In the genomic region with DNA sequence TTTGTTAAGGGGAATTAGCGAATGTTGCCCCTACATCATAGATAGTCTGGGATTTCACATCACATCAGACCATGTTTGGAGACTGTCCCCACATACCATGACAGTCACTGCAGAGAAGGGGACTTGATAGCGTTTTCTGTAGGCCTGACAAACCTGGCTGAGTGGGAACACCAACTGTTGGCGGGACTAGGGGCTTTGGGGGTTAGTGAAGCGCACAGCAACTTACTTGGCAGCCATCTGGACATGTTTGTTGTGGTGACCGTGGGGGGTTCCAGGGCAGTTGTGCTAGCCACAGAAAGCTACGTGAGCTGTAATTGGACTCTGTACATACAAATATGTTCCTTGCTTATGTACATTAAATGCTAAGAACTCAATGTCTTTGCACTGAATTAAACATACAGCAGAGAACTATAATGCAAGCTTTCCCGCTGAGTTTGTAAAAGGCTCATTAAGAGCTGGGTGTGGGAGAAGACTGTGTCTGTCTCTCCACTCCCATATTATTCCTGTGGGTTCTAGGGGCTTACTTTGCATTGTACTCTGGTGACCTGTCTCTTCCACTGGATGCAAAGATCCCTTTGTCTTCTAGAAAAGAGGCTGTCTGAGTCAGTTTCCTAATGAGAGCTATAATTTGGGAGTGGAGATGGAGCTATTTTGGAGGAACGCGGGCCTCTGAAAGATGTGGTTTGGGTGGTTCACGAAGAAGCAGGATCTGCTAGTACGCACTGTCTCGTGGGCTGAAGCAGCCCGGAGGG, we compare ENCODE assay signal across 8 mouse cellular contexts. TPM values are rescaled to one million over a fixed set of nuclear protein-coding genes. Genes with fewer than 3 reads are reported as not detected.
DNase-seq lines count a peak whose midpoint lies in the region; ATAC-seq and TF ChIP-seq lines count a peak whose summit lies in the region.

No protein-coding gene starts in this region.

- peak; percentile 60 for ATAC-seq in frontal cortex, adult (ENCODE audit: low TSS enrichment)
- no peak for ATAC-seq in liver, postnatal 0 days

- 55% methylated on average over 13 of the region's 13 CpGs for WGBS in liver, postnatal 0 days (ENCODE audit: insufficient replicate concordance)

- DNase-seq in frontal cortex, postnatal 36 days (ENCODE audit: low spot score in 2 of 2) = no peak
- DNase-seq in thymus, postnatal 4 days = peak; percentile 26
- DNase-seq in thymus, postnatal 36 days = no peak
- no peak for DNase-seq in liver, postnatal 0 days
- no peak for DNase-seq in gastrocnemius, postnatal 25 days
- DNase-seq in left cerebral cortex, adult 18-20 months (ENCODE audit: low spot score in 2 of 2) = no peak
- no peak for DNase-seq in right cerebral cortex, postnatal 36 days (ENCODE audit: low spot score in 2 of 2)

- TF ChIP-seq EP300 in liver, postnatal 0 days (IDR thresholded peaks at IDR 0.05; ENCODE audit: low read depth) = no peak

- no peaks in the 10 kb centered on the region for H3K9me3 ChIP-seq in liver, postnatal 0 days (ENCODE audit: low read length)

- no peak overlapping the region for H3K27ac ChIP-seq in liver, postnatal 0 days (ENCODE audit: low read depth)

- no peaks in the 10 kb centered on the region for H3K27me3 ChIP-seq in liver, postnatal 0 days (ENCODE audit: insufficient read depth, low read length)

- peaks cover 2% of the 10 kb centered on the region; the same call in 1 of the 2 replicates for H3K4me1 ChIP-seq in liver, postnatal 0 days (ENCODE audit: insufficient read depth)

- H3K9ac ChIP-seq in liver, postnatal 0 days (replicated peaks) = no peak overlapping the region

- peak overlapping the region; percentile 46 for H3K4me2 ChIP-seq in liver, postnatal 0 days (ENCODE audit: low read depth, low read length)

- TF ChIP-seq CTCF in liver, postnatal 0 days (IDR thresholded peaks at IDR 0.05; ENCODE audit: low read depth) = no peak

- no peaks in the 10 kb centered on the region for H3K36me3 ChIP-seq in liver, postnatal 0 days (replicated peaks; ENCODE audit: insufficient read depth, low read length)

- H3K4me3 ChIP-seq in liver, postnatal 0 days (ENCODE audit: low read depth, low read length) = peak overlapping the region; percentile 6; the same call in 1 of the 2 replicates

RNA-seq across cellular contexts. Expression of a gene that starts 11.7 kb away (rescaled TPM):
- polyA plus RNA-seq in liver, postnatal 0 days (2015; fragmentation: Nextera tagmentation; extraction: Ambion mirVana) = 19.2 and 21.2 TPM in 2 replicates
- 10 to 100 TPM in 1 of 2 experiments, 1 to 10 TPM in 1; 8.8 to 15.2 TPM for total RNA-seq in gastrocnemius, postnatal 25 days (2021)
- 1 to 10 TPM; 6.4 to 8.6 TPM for total RNA-seq in left cerebral cortex, adult 18-20 months (2021)
